Mouse (Mus musculus) brain, embryonic 14.5 days (tissue): ENCODE measurements around the gene Bcs1l.

Experiments used
- CTCF ChIP-seq: fragments of 200-500 bp; IDR thresholded peaks from 2 replicates; pipeline ENCODE4 v1.5.1; 2012; ENCODE audit warnings: inconsistent platforms, mild to moderate bottlenecking, moderate library complexity, borderline replicate concordance; ENCODE audit not compliant: insufficient read depth, insufficient read length; ENCODE audit errors: extremely low read depth
- POLR2A ChIP-seq: fragments of 200-500 bp; IDR thresholded peaks from 2 replicates; pipeline ENCODE4 v1.6.1; 2012; ENCODE audit warnings: mild to moderate bottlenecking, inconsistent platforms, borderline replicate concordance; ENCODE audit not compliant: poor library complexity, insufficient read depth, insufficient read length, severe bottlenecking; ENCODE audit errors: extremely low read depth

GRCm38 (mm10) chr1:74600501-74601266 is 12.6 kb downstream of the Bcs1l start:
- TF ChIP-seq CTCF (no peak), POLR2A (no peak)
